Mouse (Mus musculus) forebrain, embryonic 11.5 days (tissue): ENCODE measurements at regions not wholly inside any gene's neighbourhood (a gene's known extent, or its start where the extent isn't known, plus 50 kb on each side); places are given as distances from the start of the nearest gene placed in this dataset.

ENCODE experiments used
- ATAC-seq: fragments of 200-750 bp; cut with Nextera tagmentation; replicated peaks from 2 replicates; pipeline ENCODE4 v1.8.0; 2017; ENCODE audit warnings: moderate TSS enrichment; ENCODE audit not compliant: low FRiP score
- DNase-seq: peaks from one replicate; pipeline ENCODE4 v3.0.0-alpha.2; 2017; ENCODE audit warnings: low spot score
- H3K27ac ChIP-seq: fragments of 300-500 bp; sonication (generic); 2 replicates; pipeline ENCODE4 v1.5.1; 2014; ENCODE audit warnings: low read depth, low read length
- H3K27me3 ChIP-seq: fragments of 300-500 bp; sonication (generic); 2 replicates; pipeline ENCODE4 v1.6.1; 2014; ENCODE audit warnings: mild to moderate bottlenecking, low read length, mixed read lengths; ENCODE audit not compliant: control insufficient read depth, insufficient read depth
- H3K36me3 ChIP-seq: fragments of 300-500 bp; sonication (generic); 2 replicates; pipeline ENCODE4 v1.6.1; 2014; ENCODE audit warnings: mild to moderate bottlenecking, low read length, moderate library complexity, mixed read lengths; ENCODE audit not compliant: control insufficient read depth, insufficient read depth
- H3K4me1 ChIP-seq: fragments of 300-500 bp; sonication (generic); replicated peaks from 2 replicates; pipeline ENCODE4 v1.6.1; 2014; ENCODE audit warnings: low read length, mixed read lengths; ENCODE audit not compliant: control insufficient read depth, insufficient read depth
- H3K4me2 ChIP-seq: fragments of 300-500 bp; sonication (generic); 2 replicates; pipeline ENCODE4 v1.6.1; 2014; ENCODE audit warnings: low read depth, mild to moderate bottlenecking, low read length, moderate library complexity, mixed read lengths; ENCODE audit not compliant: severe bottlenecking
- H3K4me3 ChIP-seq: fragments of 300-500 bp; sonication (generic); 2 replicates; pipeline ENCODE4 v1.5.1; 2014; ENCODE audit warnings: low read depth, low read length
- H3K9ac ChIP-seq: fragments of 300-500 bp; sonication (generic); 2 replicates; pipeline ENCODE4 v1.6.1; 2014; ENCODE audit warnings: low read length
- H3K9me3 ChIP-seq: fragments of 300-500 bp; sonication (generic); 2 replicates; pipeline ENCODE4 v1.6.1; 2016; ENCODE audit warnings: low read length, mixed read lengths; ENCODE audit not compliant: control insufficient read depth
- WGBS: fragments of 180-500 bp; shearing (Covaris S2); extraction: QIAGEN DNeasy Blood & Tissue Kit; methylation state at CpG from one replicate; pipeline ENCODE4 v1.1.7; 2014; 5-methylcytosine and 5-hydroxymethylcytosine counted together

DNA sequence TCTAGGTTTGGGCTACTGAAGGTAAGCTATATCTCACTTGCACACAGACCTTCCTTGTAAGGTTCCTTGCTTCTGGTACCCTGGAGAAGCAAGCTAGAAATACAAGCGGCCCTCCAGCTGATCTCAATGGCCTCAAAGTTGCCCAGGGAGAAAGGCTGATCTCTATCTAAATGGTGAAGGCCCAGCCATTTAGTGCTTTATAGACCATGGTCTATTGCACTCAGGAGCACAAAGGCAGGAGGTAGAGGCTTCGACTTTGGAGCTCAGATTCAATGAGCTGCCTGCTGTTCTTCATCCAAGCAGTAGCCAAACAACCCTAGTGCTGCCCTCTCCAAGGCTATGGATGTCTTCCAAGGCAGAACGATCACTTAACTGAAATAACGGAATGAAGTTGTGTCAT, 926.1 kb upstream of the Tenm3 start:
- Histone ChIP-seq H3K4me3 (no peak overlapping the region), H3K27ac (no peak overlapping the region), H3K9me3 (no peaks in the 10 kb centered on the region), H3K4me2 (no peak overlapping the region), H3K9ac (no peak overlapping the region), H3K27me3 (no peaks in the 10 kb centered on the region), H3K36me3 (no peaks in the 10 kb centered on the region), H3K4me1 (no peaks in the 10 kb centered on the region)
- ATAC-seq (no peak), DNase-seq (no peak)
- 38% methylated on average over 4 of the region's 4 CpGs for WGBS

DNA sequence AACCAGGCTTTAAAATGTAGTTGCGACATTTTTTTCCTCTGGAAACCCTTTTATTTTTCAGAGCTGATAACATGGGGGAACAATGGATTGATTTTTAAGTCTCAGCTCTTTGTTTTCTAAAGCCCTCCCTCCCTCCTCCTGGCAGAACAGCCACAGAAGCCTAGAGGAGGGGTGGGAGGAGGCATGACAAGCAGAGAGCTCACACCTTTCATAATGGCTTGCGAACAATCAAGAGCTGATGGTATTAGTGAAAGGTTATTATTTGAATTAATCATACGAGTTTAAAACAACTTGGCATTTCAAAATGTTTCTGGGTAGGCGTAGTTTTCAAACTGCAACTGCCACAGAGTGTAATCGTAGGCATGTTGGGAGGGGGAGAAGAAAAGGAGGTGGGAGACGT, 894.3 kb upstream of the Tenm3 start:
- Histone ChIP-seq H3K27ac (no peak overlapping the region), H3K27me3 (no peaks in the 10 kb centered on the region), H3K4me2 (no peak overlapping the region), H3K36me3 (no peaks in the 10 kb centered on the region), H3K4me1 (no peaks in the 10 kb centered on the region), H3K9ac (no peak overlapping the region), H3K4me3 (no peak overlapping the region), H3K9me3 (no peaks in the 10 kb centered on the region)
- ATAC-seq (no peak), DNase-seq (no peak)
- 57% methylated on average over 6 of the region's 6 CpGs for WGBS

DNA sequence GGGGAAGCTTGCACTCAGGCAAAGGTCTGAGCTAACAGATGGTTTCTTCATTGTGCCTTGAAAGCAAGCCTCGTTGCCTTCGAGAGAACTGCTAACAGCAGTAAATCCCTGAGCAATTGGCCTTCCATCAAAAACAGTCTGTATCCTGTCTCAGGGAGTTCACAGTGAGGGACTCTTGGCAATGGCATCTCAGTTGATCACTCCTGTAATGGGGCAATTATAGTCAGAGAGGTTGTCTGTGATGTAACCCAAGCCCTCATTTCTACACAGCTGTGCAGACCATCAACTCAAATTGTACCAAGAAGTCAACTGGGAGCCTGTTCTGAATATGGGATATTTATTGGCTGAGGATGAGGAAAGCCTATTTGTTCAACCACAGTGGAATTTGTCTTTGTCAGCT, 885.4 kb upstream of the Tenm3 start:
- H3K4me2 ChIP-seq, result no peak overlapping the region
- no peaks in the 10 kb centered on the region for H3K9me3 ChIP-seq
- no peaks in the 10 kb centered on the region for H3K27me3 ChIP-seq
- H3K27ac ChIP-seq, result no peak overlapping the region
- ATAC-seq, result no peak
- H3K4me1 ChIP-seq, result no peaks in the 10 kb centered on the region
- no peaks in the 10 kb centered on the region for H3K36me3 ChIP-seq
- no peak overlapping the region for H3K4me3 ChIP-seq
- DNase-seq, result no peak
- WGBS, result 67% methylated on average over 2 of the region's 2 CpGs
- H3K9ac ChIP-seq, result no peak overlapping the region

DNA sequence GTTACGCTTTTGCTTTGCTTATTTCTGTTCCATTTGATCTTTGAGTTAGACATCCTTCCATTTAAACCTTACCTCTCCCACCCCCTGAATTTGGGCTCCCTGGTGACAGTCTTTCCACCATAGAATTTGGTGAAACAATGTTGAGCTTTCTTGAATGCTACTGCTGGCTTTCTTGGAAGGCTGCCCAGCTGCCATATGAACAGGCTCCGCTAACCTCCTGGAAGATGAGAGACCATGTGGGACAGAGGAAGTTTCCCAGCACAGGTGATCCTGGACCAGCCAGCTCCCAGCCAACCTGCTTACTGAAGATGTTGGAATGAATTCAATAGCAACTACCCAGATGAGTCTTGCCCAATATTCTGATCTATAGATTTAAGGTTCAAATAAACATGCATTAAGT, 868.6 kb upstream of the Tenm3 start:
- no peaks in the 10 kb centered on the region for H3K27me3 ChIP-seq
- ATAC-seq (no peak), DNase-seq (no peak)
- H3K4me1 ChIP-seq, result no peaks in the 10 kb centered on the region
- no peak overlapping the region for H3K9ac ChIP-seq
- no peaks in the 10 kb centered on the region for H3K9me3 ChIP-seq
- no peak overlapping the region for H3K4me3 ChIP-seq
- 82% methylated on average over 2 of the region's 2 CpGs for WGBS
- H3K4me2 ChIP-seq, result no peak overlapping the region
- no peaks in the 10 kb centered on the region for H3K36me3 ChIP-seq
- no peak overlapping the region for H3K27ac ChIP-seq

DNA sequence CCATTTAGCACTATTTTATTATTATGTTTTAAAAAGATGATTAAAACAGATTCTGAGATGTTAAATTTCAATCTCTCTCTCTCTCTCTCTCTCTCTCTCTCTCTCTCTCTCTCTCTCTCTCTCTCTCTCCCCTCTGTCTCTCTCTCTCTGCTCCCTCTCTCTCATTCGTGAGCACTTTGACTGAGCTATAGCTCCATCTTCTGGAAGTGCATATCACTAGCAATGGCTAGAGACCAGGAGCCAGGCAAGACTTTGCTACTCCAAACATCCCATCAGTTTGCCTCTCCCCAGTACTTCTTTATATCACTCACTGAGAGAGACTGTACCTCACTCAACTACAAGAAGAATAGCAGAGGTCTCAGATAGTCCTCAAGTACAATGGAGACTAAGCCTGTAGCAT, 865.0 kb upstream of the Tenm3 start:
- Histone ChIP-seq H3K9ac (no peak overlapping the region), H3K4me2 (no peak overlapping the region), H3K36me3 (no peaks in the 10 kb centered on the region), H3K4me1 (no peaks in the 10 kb centered on the region), H3K27ac (no peak overlapping the region), H3K9me3 (no peaks in the 10 kb centered on the region), H3K4me3 (no peak overlapping the region), H3K27me3 (no peaks in the 10 kb centered on the region)
- WGBS, result 7% methylated on average over 1 of the region's 1 CpGs
- ATAC-seq (no peak), DNase-seq (no peak)

DNA sequence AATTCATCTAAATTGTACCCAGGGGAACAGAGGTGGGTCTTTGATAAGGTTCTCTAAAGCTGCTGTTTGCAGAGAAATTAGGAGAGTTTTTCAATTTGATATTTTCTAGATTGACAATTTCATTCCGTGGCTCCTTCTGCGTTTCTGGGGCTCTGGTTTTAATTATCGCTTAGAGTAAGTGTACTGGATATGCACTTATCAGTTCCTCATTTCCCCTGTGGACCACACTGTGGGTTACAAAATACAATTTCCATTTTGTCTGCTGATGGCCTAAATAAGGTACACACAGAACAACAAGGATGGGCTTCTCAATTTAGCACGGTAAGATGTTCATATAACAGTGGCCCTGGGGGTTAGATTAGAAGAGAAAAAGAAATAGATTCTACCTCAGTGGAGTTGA, 855.3 kb upstream of the Tenm3 start:
- Histone ChIP-seq H3K4me2 (no peak overlapping the region), H3K9ac (no peak overlapping the region), H3K27ac (no peak overlapping the region), H3K27me3 (no peaks in the 10 kb centered on the region), H3K9me3 (no peaks in the 10 kb centered on the region), H3K4me1 (no peaks in the 10 kb centered on the region), H3K36me3 (no peaks in the 10 kb centered on the region), H3K4me3 (no peak overlapping the region)
- no peak for ATAC-seq
- DNase-seq, result no peak
- 84% methylated on average over 4 of the region's 4 CpGs for WGBS

DNA sequence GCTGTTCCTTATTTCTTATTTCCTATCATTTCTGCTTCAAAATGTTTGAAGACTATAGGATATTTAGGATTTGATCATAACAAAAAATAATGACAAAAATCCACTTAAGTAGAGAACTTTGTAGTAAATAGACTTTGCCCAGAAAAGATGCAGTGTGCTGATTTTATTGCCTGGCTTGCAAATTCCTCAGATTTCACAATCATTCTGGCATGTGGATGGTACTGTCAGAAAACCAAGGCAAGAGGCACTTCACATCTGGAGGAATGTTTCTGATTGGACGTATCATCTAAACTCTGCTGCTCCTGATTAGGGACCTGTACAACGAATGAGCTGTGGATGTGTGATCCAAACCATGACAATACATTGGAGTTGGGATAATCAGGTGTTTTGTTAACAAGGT, 853.0 kb upstream of the Tenm3 start:
- 64% methylated on average over 2 of the region's 2 CpGs for WGBS
- DNase-seq (no peak), ATAC-seq (no peak)
- Histone ChIP-seq H3K36me3 (no peaks in the 10 kb centered on the region), H3K27ac (no peak overlapping the region), H3K9ac (no peak overlapping the region), H3K27me3 (no peaks in the 10 kb centered on the region), H3K9me3 (no peaks in the 10 kb centered on the region), H3K4me1 (no peaks in the 10 kb centered on the region), H3K4me3 (no peak overlapping the region), H3K4me2 (no peak overlapping the region)
